Mouse (Mus musculus) inflammation-experienced regulatory T-cells, adult 6 months (primary cell): ENCODE measurements around the gene Nle1. TPM values are rescaled to one million over a fixed set of nuclear protein-coding genes. Genes with fewer than 3 reads are reported as not detected.

ENCODE experiments used
- ATAC-seq: one replicate; pipeline ENCODE4 v1.8.0; 2017
- polyA plus RNA-seq, 3 experiments: library from polyadenylated mRNA; unstranded; fragments of 100-300 nt; shearing (Covaris generic); gene quantifications; one replicate each; pipeline ENCODE4 v1.2.1; 2017

Nle1 gene
- polyA plus RNA-seq, 3 experiments from 2014 or later, result 17.9 to 56.0 (median 48.0) TPM

DNA sequence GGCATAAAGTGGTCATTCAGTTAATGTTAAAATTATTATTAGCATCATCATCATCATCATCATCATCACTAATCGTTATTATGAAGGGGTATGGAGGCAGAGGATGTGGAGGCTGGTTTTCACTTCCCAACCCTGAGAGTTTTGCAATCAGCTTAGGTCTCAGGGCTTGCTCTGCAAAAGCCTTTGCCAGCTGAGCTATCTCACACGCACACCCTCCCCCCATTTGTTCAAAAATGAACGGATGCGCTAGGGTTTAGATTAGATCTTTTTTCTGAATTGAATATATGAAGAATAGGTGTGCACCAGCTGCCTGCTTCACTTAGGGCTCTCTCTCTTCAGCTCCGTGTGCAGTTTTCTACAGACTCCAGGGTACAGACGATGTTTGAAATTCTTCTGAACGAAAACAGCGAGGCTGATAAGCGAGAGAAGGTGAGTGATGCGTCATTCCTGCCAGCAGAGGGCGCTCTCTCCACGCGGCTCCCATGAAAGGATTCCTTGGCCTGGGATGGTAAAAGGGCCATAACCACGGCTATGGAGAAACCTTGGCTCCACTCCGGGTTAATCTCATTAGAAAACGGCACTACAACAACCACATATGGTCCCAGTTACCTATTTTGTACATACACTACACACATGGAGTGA lies 6.6 kb upstream of the Nle1 start:
- peak; percentile 74 for ATAC-seq

DNA sequence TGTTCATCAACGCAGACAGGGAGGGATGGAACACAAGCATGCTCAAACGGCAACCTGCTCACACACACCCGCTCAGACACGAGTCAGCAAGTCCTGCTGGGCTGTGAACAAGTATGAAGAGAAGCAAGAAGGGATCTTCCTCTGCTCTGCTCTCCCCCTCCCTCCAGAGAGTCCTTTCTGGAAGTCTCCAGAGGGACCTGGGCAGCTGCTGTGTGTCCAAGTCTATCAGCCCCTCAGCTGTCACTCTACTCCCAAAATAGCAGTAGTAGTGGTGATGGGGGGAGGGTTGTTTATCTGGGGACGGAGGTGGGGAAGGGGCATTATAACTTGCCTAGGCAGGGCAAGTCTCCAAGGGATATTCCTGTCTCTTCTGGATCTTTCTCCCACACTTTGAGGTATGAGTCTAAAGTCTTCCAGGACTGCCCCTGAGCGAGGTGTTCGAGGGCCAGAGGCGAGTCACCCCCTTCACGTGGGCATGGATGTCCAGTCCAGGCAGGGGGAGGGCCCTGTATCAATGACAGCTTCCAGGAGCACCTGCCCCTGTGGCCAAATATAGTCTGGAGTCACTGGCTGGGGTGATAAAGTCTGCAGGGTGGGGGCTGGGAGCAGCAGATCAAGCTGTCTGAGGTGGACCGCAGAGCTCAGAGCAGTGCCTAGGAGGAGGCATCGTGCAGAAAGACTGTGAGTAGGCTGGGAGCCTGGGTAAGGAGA lies 2.6 kb upstream of the Nle1 start:
- no peak for ATAC-seq

DNA sequence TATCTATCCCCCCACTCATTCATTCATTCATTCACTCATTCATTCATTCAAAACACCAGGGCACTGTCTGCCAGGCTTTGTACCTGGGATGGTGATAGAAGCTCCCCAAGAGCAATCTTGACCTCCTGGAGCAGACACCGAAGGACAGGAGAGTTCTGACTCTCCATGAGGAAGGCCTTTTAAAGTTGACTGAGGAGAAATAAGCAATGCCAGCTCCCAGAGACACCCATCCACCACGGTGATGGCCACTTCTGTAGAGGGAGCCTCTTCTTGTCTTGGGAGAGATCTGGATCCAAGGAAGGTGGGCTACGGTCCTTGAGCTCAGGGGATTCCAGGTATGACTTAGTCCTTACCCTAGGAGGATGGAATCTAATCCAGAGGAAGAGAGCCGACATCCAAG lies 2.0 kb upstream of the Nle1 start, which contains the start of gene Unc45b:
Gene Unc45b, plus strand, starts transcription at position 301 of the 400 bp plus-strand sequence.
- ATAC-seq, result no peak

DNA sequence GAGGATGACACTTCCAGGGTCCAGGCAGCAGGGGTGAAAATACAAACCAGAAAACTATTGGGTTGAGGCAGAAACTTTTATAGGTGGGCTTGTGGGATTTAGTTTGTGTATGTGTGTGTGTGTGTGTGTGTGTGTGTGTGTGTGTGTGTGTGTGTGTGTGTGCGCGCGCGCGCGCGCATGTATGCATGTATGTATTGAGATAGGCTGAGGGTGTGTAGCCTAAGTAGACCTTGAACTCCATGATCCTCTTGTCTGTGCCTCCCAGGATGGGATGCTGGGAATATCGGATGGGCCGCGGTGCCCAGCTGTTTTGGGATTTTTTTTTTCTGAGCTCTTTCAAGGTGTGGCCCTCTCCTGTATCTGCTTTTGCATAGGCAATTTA lies 388 bp upstream of the Nle1 start:
- no peak for ATAC-seq

DNA sequence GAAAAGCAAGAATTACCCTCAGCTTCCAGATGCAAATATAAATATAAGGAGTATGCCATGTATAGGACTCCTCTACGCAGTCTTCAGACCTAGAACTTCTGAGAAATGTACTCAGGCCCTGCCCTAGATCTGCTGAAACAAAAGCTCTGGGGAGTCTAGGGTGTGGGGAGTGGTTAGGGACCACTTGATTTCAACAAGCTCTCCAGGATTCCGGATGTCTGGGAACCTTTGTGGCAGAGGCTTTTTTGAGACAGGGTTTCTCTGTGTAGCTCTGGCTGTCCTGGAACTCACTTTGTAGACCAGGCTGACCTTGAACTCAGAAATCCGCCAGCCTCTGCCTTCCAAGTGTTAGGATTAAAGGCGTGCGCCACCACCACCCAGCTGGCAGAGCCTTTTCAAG lies 2.4 kb downstream of the Nle1 start:
- no peak for ATAC-seq

DNA sequence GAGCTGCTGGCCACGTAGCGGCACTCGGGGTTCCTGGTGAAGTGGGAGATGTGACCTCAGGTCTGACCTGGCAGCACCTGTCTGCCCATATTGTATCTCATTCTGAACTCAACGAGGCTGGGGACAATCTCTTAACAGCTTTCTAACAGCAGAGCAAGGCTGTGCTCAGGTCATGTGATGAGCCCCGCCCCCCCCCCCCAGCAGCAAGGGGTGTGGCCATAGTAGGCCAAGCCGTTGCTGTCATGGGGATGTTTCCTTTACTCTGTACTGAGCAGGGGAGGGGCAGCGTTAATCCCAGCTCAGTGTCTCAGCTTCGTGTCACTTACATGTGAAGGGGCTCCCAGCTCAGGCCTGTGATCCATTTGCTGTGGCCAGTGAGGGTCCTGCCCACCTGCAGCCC lies 3.3 kb downstream of the Nle1 start:
- ATAC-seq, result no peak

DNA sequence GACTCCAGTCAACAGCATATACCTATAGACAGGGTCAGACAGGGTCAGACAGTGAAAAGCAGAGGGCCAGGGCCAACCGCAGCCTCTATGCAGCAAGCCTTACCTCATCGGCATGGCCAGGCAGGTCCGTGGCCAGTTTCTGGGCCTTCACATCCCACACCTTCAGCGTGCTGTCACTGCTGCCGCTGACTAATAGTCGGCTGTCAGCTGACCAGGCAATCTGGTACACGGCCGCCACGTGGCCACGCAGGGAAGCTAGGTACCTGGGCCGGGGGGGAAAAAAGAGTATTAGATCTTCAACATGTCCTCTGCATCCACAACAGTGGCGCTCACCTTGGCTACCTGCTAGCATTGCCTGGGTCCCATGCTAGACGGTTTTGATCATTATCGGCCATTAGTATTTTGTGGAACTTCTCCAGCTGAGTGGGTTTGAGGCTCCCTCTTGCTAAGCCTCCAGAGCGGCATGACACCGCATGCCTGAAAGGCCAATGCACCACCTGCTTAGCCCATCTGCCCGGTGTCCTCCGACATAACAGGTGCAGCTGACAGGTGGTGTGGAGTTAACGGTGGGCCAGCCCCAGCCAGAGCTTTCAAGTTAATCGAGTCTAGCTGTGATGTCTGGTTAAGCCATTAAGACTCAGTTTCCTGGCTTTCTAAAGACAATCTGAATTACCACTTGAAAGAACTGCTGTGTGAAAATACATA lies 6.5 kb downstream of the Nle1 start:
- ATAC-seq, result no peak

DNA sequence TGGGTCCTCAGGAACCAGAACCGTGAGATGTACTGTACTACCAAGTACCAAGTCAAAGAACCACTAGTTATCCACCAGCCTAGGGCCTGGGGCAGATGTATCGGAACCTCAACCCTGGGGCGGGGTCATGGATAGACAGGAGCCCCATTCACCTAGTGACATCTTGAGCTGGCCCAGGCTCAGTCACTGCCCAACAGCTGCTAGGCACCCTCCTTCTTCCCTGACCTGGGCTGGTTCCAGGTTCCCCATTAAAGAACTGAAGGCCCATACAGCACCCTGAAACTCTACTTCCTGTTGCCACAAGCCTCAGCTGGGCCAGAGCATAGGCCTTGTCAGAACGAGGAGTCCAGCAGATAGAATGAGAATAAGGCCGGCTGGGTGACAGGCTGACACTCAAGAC lies 8.5 kb downstream of the Nle1 start:
- ATAC-seq, result no peak

DNA sequence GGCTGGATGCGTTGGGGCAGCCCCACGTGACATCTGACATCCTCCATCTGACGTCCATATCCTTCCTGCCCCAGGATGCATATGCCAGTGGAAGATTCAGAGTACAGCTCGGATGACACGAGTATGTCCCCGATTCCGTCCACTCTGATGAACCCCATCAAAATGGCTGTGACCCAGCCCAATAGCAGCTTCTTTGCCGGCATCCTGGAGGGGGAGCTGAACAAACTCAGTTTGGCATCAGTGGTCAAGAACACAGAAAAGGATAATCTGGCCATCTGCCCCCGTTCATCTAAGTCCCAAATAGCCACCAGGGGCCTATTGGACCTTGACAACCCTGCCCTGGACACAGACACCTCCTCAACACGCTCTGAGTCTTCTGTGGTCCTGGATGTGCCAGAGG lies 10.7 kb downstream of the Nle1 start:
- ATAC-seq, result no peak

DNA sequence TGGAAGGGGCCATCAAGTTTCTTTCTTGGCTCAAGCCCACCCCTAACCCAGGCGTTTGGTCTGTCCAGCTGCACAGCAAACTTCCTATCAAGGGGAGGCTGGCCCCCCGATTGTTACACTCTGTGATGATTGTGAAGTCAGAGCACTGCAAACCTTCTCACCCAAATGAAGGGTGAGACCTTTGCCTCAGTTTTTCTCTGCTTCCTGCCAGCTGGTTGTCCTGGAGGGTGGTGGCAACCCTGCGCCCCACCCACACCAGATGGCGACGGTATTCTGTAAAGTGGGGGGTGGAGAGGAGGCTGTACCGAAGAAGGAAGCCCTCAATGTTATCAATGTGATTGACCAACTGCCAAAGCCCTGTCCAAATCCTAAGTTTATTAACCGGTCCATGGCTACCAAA lies 16.3 kb downstream of the Nle1 start, which contains the start of gene Fndc8:
Gene Fndc8, plus strand, starts transcription at position 189 of the 400 bp plus-strand sequence.
- ATAC-seq, result no peak

DNA sequence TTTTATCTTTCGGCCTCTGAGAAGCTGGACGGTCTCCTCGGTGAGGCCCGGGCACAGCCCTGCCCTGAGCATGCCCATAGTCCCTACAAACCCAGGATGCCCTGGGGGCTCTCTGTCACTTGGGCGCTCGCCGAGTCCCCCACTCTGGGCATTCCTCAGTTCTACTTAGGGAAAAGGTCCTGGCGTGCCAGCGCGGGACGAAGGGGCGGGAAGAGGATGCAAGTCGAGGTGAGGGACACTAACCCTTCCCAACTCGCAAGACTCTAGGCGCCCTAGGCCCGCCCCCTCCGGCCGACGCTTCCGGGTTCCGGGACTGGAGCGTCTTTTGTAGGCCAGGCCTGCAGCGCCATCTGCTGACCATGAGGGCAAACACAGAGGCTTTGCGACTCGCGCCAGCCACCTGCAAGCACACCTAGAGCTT lies 17.9 kb downstream of the Nle1 start, which contains the start of gene Rad51d:
Gene Rad51d, minus strand, starts transcription at position 273 of the 421 bp plus-strand sequence.
- peak; percentile 88 for ATAC-seq

DNA sequence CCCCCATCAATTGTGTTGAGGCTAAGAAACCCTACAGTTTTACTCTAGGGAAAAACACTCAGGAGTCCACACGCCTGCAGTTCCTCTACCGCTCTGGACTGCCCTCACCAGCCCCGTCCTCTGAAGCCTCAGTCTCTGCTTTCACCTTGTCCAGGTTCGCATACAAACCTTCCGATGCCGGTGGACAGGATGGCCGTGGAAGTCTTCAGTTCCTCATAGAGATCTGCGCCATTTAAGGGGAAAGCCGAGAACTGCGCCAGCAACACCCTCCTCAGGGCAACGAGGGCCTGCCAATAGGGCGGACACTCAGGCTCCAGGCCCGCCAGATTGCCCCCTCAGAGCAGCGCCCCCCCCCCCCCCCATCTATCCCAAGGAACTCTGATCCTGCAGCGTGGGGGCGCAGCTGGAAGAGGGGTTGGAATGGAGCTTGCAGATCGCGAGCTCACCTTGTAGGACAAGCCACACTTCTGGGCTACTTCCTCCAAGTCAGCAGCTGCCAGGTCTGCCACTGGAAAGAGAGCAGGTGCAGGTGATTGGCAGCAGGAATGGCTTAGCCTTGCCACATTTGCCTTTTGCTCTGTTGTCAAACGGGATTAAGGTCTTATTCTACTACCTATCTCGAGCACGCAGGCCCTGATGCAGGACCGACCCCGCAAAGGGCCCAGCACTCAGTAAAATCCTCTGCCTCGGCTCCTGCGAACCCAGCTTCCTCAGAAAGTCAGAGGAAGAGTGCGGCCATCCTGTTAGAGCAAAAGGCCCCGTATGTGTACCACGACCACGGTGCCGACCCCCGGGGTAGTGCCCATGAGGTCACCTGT lies 18.5 kb downstream of the Nle1 start:
- peak; percentile 47 for ATAC-seq

DNA sequence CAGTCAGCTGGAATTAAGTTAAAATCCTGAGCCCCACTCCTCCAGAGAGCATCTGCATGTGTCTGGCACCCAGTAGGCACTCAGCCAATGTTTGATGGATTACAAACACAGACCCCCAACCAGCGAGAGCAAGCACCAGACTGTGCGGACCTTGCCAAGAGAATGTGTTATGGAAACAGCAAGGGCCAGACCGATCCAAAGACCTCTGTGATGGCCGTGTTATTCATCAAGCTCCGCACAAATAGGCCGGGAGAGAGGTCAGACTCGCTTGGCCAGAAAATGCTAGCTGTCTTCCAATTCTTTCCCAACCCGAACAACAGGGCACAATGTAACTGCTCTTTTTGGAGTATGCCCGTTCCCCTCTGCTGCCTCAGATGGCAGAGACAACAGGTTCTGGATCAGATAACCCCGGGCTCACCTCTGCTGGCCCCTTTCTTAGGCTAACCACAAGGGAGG lies 19.7 kb downstream of the Nle1 start:
- no peak for ATAC-seq

DNA sequence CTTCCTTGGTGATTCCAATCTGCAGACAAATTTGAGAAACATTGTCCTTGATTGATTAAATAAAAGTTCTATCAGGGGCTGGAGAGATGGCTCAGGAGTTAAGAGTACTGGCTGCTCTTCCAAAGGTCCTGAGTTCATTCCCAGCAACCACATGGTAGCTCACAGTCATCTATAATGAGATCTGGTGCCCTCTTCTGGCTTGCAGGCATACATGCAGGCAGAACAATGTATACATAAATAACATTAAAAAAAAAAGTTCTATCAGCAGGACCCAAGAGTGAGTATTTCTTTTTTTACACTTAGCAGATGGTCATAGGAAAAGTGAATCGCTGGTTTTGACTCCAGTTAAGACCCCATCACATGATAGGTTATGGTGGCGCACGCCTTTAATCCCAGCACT lies 21.7 kb downstream of the Nle1 start:
- ATAC-seq, result no peak

DNA sequence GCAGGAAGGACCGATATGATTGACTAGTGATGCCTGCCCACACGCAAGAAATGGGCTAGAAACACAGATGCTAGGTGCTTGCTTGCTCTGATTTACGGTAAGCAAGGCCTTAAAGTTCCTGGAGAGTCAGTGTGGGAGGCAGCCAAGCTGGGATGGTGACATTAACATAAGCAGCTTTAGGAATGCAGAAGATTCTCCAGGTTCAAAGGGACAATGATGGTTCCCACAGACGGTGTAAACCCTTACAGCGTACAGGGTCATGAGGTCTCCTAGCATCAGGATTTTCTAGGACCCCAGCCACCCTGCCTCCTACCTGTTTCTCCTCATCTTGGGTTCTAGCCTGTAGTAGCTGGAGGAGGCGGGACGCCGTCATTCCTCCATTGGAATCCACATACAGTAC lies 25.0 kb downstream of the Nle1 start:
- no peak for ATAC-seq

DNA sequence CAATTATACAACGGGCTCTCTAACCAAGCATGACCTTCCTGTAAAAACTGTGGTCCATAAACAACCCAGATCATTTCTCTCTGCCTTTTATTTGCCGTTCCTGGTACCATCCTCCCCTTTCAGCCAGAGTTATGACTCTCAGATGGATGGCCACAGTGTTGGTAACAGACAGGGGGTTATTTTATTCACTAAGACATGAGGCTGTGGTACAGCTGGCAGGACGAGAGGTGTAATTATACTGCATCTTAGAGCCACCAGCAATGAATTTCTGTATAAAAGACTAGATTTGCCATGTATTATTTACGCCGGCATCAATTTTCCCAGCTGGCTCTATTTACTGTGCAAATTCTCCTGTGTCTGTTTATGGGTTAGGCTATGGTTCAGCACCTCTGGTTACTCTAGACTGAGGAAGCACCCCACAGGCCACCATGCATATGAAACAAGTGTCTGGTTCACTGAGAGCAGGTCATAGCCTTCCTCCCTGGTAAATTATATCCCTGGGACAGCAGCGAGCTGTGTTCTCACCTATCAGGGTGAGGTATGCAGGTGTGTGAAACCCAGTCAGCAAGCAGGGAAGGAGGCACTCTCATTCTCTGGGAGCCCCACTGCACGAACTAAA lies 30.4 kb downstream of the Nle1 start:
- no peak for ATAC-seq

DNA sequence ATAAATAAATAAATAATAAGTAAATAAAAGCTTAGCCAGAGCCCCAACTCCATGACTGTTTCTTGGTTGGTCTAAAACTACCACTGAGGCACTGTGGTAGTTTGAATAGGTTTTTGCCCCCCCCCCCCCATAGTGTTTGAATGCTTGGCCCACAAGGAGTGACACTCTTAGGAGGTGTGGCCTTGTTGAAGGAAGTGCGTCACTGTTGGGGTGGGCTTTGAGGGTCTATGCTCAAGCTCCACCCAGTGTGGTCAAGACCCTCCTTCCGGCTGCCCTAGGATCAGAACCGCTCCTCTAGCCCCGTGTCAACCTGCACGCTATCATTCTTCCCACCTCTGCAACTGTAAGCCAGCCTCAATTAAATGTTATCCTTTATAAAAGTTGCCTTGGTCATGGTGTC lies 32.6 kb downstream of the Nle1 start:
- no peak for ATAC-seq

DNA sequence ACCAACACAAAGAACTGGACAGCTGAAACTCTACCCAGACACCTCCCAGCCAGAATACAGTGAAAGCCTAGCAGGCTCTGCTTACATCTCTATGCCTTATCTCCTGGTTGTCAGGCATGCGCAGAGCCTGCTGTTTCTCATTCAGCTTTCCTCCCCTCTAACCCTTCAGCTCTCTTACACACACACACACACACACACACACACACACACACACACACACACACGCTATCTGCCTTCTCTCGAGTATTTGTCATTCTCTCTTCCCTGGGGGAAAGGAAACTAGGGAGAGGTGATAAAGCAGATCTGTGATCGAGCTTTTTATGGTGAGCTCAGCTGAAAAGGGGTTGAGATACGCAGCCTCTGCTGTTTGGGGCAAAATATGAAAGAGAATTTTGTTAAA lies 33.3 kb downstream of the Nle1 start:
- ATAC-seq, result no peak

DNA sequence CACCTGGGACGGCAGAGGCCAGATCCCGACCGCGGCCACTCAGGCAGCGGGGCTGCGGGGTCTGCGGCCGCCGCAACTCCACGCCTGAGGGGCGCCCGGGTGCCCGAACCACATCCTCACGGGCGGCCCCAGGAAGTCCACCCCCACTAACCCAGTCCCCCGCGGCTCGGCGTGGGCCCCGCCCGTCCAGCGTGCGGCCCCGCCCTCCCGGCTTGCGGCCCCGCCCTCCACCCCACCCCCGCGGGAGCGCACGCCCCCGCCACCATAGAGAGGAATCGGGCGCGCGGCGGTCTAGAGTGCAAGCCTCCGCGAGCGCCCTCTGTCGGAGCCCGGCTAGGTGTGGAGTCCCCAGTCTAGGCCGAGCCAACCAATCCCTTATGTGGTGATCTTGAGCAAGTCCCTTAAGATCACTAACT lies 37.2 kb downstream of the Nle1 start, which contains the start of gene Rffl:
Gene Rffl, minus strand, starts transcription at position 180 of the 416 bp plus-strand sequence.
- ATAC-seq, result peak; percentile 82

DNA sequence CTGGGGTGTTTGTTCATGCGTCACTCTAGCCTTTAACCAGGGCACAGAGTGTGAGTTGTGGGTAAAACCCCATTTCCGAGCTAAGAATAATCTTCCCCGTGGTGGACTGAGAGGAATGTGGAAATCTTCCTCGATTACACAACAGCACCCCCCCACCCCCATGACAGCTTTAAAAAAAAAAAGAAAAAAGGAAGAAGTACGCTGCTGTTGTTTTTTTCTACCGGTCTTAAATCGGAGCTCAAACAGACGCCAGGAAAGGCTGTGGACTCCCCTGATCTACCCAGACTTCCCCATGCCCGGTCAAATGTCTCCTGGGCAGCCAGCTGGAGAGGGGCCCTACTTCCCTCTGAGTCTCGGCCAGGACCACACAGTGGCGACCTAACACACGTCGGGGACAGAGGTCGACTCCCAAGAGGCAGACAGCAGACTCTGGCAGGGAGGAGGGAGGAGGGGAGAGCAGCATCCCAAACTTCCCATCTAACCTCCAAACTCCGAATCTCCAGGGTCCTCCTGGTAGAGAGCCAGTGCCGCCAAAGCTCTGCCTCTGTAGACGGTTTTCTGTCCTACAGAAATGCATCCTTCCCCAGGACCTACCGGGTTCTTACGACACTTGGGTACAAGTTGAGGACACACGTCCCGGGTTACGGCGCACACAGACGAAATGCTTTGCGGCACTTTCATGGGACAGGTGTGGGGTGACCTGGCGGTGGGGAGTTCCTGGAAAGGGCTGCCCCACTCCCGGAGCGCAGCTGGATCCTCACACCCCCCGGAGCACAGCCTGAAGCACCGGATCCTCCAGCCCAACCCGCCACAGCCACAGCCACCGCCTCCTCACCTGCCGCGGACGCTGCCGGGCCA lies 37.8 kb downstream of the Nle1 start:
- ATAC-seq, result peak; percentile 62
